Mouse (Mus musculus) hindbrain, embryonic 12.5 days (tissue): ENCODE data around the gene Rhov. TPM values are rescaled to one million over a fixed set of nuclear protein-coding genes. Genes with fewer than 3 reads are reported as not detected.

Experiments used
- polyA plus RNA-seq: library from polyadenylated mRNA; unstranded; fragments of >200 nt; fragmentation: Nextera tagmentation; extraction: Ambion mirVana; gene quantifications from 2 replicates; pipeline ENCODE4 v1.2.1, GENCODE M21; 2016

Gene Rhov
- polyA plus RNA-seq, 1 experiment from 2014 or later: 5.8 TPM

Other genes with a start within 250 kb of the Rhov start
- 27.3 and 27.6 TPM in 2 replicates for gene Ccdc32, start 241.9 kb downstream of the Rhov start, polyA plus RNA-seq
- 5.3 and 5.5 TPM in 2 replicates for gene Rpusd2, start 236.5 kb downstream of the Rhov start, polyA plus RNA-seq
- 37.8 and 39.3 TPM in 2 replicates for gene Knl1, start 224.2 kb downstream of the Rhov start, polyA plus RNA-seq
- gene Rad51, start 158.5 kb downstream of the Rhov start, polyA plus RNA-seq: 31.4 and 33.7 TPM in 2 replicates
- 45.5 and 45.9 TPM in 2 replicates for gene Rmdn3, start 114.2 kb downstream of the Rhov start, polyA plus RNA-seq
- 8.3 and 11.7 TPM in 2 replicates for gene Gchfr, start 103.5 kb downstream of the Rhov start, polyA plus RNA-seq
- 0.96 and 1.1 TPM in 2 replicates for gene Gm14137, start 96.8 kb downstream of the Rhov start, polyA plus RNA-seq
- gene Zfyve19, start 62.7 kb downstream of the Rhov start, polyA plus RNA-seq: 46.9 and 53.3 TPM in 2 replicates
- 22.6 and 23.3 TPM in 2 replicates for gene Dnajc17, start 62.5 kb downstream of the Rhov start, polyA plus RNA-seq
- 0.37 TPM in 1 of 2 replicates, not detected in the other for gene Ppp1r14d, start 41.4 kb downstream of the Rhov start, polyA plus RNA-seq
- 3.0 and 6.4 TPM in 2 replicates for gene Spint1, start 33.9 kb downstream of the Rhov start, polyA plus RNA-seq
- 28.2 and 28.3 TPM in 2 replicates for gene Vps18, start 17.5 kb upstream of the Rhov start, polyA plus RNA-seq
- 5.6 TPM in 2 replicates for gene Dll4, start 54.5 kb upstream of the Rhov start, polyA plus RNA-seq
- gene Chac1, start 80.0 kb upstream of the Rhov start, polyA plus RNA-seq: 1.9 and 2.4 TPM in 2 replicates
- 4.1 TPM in 2 replicates for gene Ino80, start 206.4 kb upstream of the Rhov start, polyA plus RNA-seq